Mouse (Mus musculus): ENCODE results near the gene Fndc5.

- TF ChIP-seq POLR2A (IDR thresholded peaks at IDR 0.05; ENCODE audit: extremely low read depth, insufficient read depth, low read length) (no peak), CTCF (IDR thresholded peaks at IDR 0.05; ENCODE audit: low read depth, low read length) (no peak)
These were observed 24.9 kb downstream of the Fndc5 start for GRCm38 (mm10) chr4:129161581-129162255.

Data from liver, adult 2 months (tissue).